Mouse (Mus musculus): Measurements from ENCODE around the gene Plin5. TPM values are rescaled to one million over a fixed set of nuclear protein-coding genes. Genes with fewer than 3 reads are reported as not detected.
A peak's percentile ranks its signal among the peaks of the same experiment; 100 is the strongest.
"Not testable (repeated sequence)": the region's sequence is repeated elsewhere in the genome, so short reads cannot be mapped to it uniquely, and the experiment has no call there.

Gene Plin5
- polyA plus RNA-seq, 1 experiment: not detected

DNA sequence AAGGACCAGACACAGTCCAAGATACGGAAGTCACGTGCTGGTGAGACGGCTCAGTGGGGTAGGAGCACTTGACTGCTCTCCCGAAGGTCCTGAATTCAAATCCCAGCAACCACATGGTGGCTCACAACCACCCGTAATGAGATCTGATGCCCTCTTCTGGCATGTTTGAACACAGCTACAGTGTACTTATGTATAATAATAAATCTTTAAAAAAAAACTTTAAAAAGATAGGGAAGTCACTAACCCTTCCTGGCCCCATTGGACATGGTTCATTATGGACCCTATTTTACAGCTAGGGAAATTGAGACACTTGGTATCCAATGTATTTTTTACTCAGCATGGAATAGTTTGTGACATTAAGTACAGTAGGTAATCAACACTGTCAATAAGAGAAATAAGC lies 39.9 kb downstream of the Plin5 start:
- Histone ChIP-seq H3K27ac (ENCODE audit: insufficient read depth, low read length) (no peak overlapping the region), H3K4me3 (ENCODE audit: insufficient read depth, low read length) (no peak overlapping the region), H3K4me1 (ENCODE audit: control insufficient read depth, insufficient read depth, low read length) (peaks cover 7% of the 10 kb centered on the region)
- TF ChIP-seq POLR2A (IDR thresholded peaks at IDR 0.05; ENCODE audit: low read depth, low read length) (no peak), CTCF (IDR thresholded peaks at IDR 0.05; ENCODE audit: borderline replicate concordance, insufficient read depth, low read length) (no peak)

- TF ChIP-seq CTCF (IDR thresholded peaks at IDR 0.05; ENCODE audit: borderline replicate concordance, insufficient read depth, low read length): no peak
- TF ChIP-seq POLR2A (IDR thresholded peaks at IDR 0.05; ENCODE audit: low read depth, low read length): no peak; the same call in 1 of the 2 replicates
- Histone ChIP-seq H3K4me3 (ENCODE audit: insufficient read depth, low read length) (peak within 1 kb of the TSS; percentile 81), H3K4me1 (ENCODE audit: control insufficient read depth, insufficient read depth, low read length) (peaks cover 7% of the 10 kb centered on the region), H3K27ac (ENCODE audit: insufficient read depth, low read length) (peak within 1 kb of the TSS; percentile 93)
These were observed 42.6 kb downstream of the Plin5 start, which contains the start of gene Ubxn6 for GRCm38 (mm10) chr17:56074827-56075208. Gene Ubxn6, minus strand, starts transcription at chr17:56075028.

GRCm38 (mm10) chr17:56074097-56074826 lies 43.1 kb downstream of the Plin5 start:
- peaks cover 7% of the 10 kb centered on the region for H3K4me1 ChIP-seq (ENCODE audit: control insufficient read depth, insufficient read depth, low read length)
- H3K27ac ChIP-seq (ENCODE audit: insufficient read depth, low read length): peak overlapping the region; percentile 93
- peak overlapping the region; percentile 81 for H3K4me3 ChIP-seq (ENCODE audit: insufficient read depth, low read length)
- no peak for TF ChIP-seq CTCF (IDR thresholded peaks at IDR 0.05; ENCODE audit: borderline replicate concordance, insufficient read depth, low read length)
- peak; percentile 30 for TF ChIP-seq POLR2A (IDR thresholded peaks at IDR 0.05; ENCODE audit: low read depth, low read length)

- H3K4me3 ChIP-seq (ENCODE audit: insufficient read depth, low read length): no peak overlapping the region
- TF ChIP-seq POLR2A (IDR thresholded peaks at IDR 0.05; ENCODE audit: low read depth, low read length): no peak
- TF ChIP-seq CTCF (IDR thresholded peaks at IDR 0.05; ENCODE audit: borderline replicate concordance, insufficient read depth, low read length): no peak
- H3K27ac ChIP-seq (ENCODE audit: insufficient read depth, low read length): no peak overlapping the region
- peaks cover 7% of the 10 kb centered on the region for H3K4me1 ChIP-seq (ENCODE audit: control insufficient read depth, insufficient read depth, low read length)
These were observed 45.2 kb downstream of the Plin5 start for GRCm38 (mm10) chr17:56072243-56072642.

DNA sequence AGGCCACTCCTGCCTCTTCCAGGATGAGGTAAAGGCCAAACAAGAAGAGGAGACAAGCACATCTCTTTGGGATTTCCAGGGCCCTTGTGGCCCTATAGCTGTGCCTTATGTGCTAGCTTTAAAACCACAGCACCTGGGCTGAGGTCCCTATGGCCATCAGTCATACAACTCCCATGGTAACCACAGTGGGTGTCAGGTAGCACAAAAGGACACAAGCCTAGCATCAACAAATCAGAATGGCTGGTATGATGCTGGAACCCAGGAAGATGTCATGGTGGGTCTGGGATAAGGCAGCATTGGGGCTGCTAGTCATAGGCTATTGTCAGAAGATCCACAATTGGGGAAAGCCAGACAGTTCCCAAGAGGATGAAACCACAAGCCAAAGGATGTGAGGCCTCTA lies 46.3 kb downstream of the Plin5 start:
- no peak overlapping the region for H3K4me3 ChIP-seq (ENCODE audit: insufficient read depth, low read length)
- TF ChIP-seq CTCF (IDR thresholded peaks at IDR 0.05; ENCODE audit: borderline replicate concordance, insufficient read depth, low read length): no peak
- TF ChIP-seq POLR2A (IDR thresholded peaks at IDR 0.05; ENCODE audit: low read depth, low read length): no peak
- no peak overlapping the region for H3K27ac ChIP-seq (ENCODE audit: insufficient read depth, low read length)
- H3K4me1 ChIP-seq (ENCODE audit: control insufficient read depth, insufficient read depth, low read length): peaks cover 7% of the 10 kb centered on the region

GRCm38 (mm10) chr17:56069066-56069465 lies 48.3 kb downstream of the Plin5 start:
- Histone ChIP-seq H3K4me1 (ENCODE audit: control insufficient read depth, insufficient read depth, low read length) (peaks cover 7% of the 10 kb centered on the region; the same call in 1 of the 2 replicates), H3K27ac (ENCODE audit: insufficient read depth, low read length) (no peak overlapping the region), H3K4me3 (ENCODE audit: insufficient read depth, low read length) (no peak overlapping the region)
- no peak for TF ChIP-seq CTCF (IDR thresholded peaks at IDR 0.05; ENCODE audit: borderline replicate concordance, insufficient read depth, low read length)
- TF ChIP-seq POLR2A (IDR thresholded peaks at IDR 0.05; ENCODE audit: low read depth, low read length): no peak

DNA sequence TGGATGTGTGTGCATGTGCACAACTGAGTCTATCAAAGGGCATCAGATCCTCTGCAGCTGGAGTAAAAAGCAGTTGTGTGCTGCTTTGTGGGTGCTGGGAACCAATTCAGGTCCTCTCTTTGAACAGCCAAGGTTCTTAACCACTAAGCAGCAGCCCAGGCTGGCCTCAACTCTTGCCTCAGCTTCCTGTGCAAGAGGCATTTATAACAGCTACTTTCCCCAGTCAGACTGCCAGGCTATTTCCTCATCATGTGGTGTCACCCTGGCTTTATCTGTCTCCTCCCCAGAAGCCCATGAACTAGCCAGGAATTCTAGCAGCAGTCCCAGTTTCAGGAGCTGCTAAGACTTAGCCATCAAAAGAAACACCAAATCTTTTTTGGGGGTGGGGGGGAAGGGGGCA lies 50.9 kb downstream of the Plin5 start:
- no peak overlapping the region for H3K27ac ChIP-seq (ENCODE audit: insufficient read depth, low read length)
- no peaks in the 10 kb centered on the region for H3K4me1 ChIP-seq (ENCODE audit: control insufficient read depth, insufficient read depth, low read length)
- TF ChIP-seq CTCF (IDR thresholded peaks at IDR 0.05; ENCODE audit: borderline replicate concordance, insufficient read depth, low read length) (no peak), POLR2A (IDR thresholded peaks at IDR 0.05; ENCODE audit: low read depth, low read length) (no peak)
- no peak overlapping the region for H3K4me3 ChIP-seq (ENCODE audit: insufficient read depth, low read length)

GRCm38 (mm10) chr17:56065715-56066114 lies 51.7 kb downstream of the Plin5 start:
- not testable (repeated sequence) for H3K27ac ChIP-seq (ENCODE audit: insufficient read depth, low read length); H3K4me3 ChIP-seq (ENCODE audit: insufficient read depth, low read length); H3K4me1 ChIP-seq (ENCODE audit: control insufficient read depth, insufficient read depth, low read length)

DNA sequence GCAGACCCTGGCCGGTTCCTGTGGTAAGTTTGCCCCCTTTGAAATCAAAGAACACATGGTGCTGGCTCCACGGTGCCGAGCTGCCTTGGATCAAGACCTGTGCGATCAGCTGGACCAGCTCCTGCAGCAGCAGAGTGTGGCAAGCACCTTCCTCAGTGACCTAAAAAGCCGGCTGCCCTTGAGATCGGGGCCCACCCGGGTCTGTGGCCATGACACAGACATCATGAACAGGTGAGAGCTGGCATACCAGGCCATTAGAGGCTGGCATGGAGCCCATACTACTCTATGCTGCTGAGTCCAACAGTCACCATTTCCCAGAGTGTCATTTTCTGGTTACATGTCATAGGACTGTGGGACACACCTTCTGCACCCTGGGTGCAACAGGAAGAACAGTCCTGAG lies 55.3 kb downstream of the Plin5 start:
- no peak overlapping the region for H3K27ac ChIP-seq (ENCODE audit: insufficient read depth, low read length)
- H3K4me3 ChIP-seq (ENCODE audit: insufficient read depth, low read length): no peak overlapping the region
- TF ChIP-seq CTCF (IDR thresholded peaks at IDR 0.05; ENCODE audit: borderline replicate concordance, insufficient read depth, low read length) (no peak), POLR2A (IDR thresholded peaks at IDR 0.05; ENCODE audit: low read depth, low read length) (no peak)
- no peaks in the 10 kb centered on the region for H3K4me1 ChIP-seq (ENCODE audit: control insufficient read depth, insufficient read depth, low read length)

Other genes with a start within 250 kb of the Plin5 start
- gene Zfp119a, start 238.7 kb downstream of the Plin5 start, polyA plus RNA-seq (2011; ENCODE audit: insufficient read length, low read depth, missing spikeins): 3.8 and 5.6 TPM in 2 replicates
- gene Zfp959, start 225.5 kb downstream of the Plin5 start, polyA plus RNA-seq (2011; ENCODE audit: insufficient read length, low read depth, missing spikeins): 5.8 and 10.1 TPM in 2 replicates
- 4.6 and 5.4 TPM in 2 replicates for gene Zfp119b, start 168.1 kb downstream of the Plin5 start, polyA plus RNA-seq (2011; ENCODE audit: insufficient read length, low read depth, missing spikeins)
- gene Ebi3, start 165.0 kb downstream of the Plin5 start, polyA plus RNA-seq (2011; ENCODE audit: insufficient read length, low read depth, missing spikeins): not detected in 2 replicates
- gene Yju2, start 158.5 kb downstream of the Plin5 start, polyA plus RNA-seq (2011; ENCODE audit: insufficient read length, low read depth, missing spikeins): 8.0 and 8.9 TPM in 2 replicates
- gene Shd, start 147.1 kb downstream of the Plin5 start, polyA plus RNA-seq (2011; ENCODE audit: insufficient read length, low read depth, missing spikeins): 0.39 TPM in 1 of 2 replicates, not detected in the other
- gene Fsd1, start 131.1 kb downstream of the Plin5 start, polyA plus RNA-seq (2011; ENCODE audit: insufficient read length, low read depth, missing spikeins): 5.9 and 9.5 TPM in 2 replicates
- 0.35 and 0.58 TPM in 2 replicates for gene Stap2, start 112.0 kb downstream of the Plin5 start, polyA plus RNA-seq (2011; ENCODE audit: insufficient read length, low read depth, missing spikeins)
- 45.3 and 51.1 TPM in 2 replicates for gene Mpnd, start 111.9 kb downstream of the Plin5 start, polyA plus RNA-seq (2011; ENCODE audit: insufficient read length, low read depth, missing spikeins)
- 89.5 and 105 TPM in 2 replicates for gene Sh3gl1, start 81.0 kb downstream of the Plin5 start, polyA plus RNA-seq (2011; ENCODE audit: insufficient read length, low read depth, missing spikeins)
- 13.3 and 13.9 TPM in 2 replicates for gene Chaf1a, start 77.2 kb downstream of the Plin5 start, polyA plus RNA-seq (2011; ENCODE audit: insufficient read length, low read depth, missing spikeins)
- 35.2 and 36.6 TPM in 2 replicates for gene Ubxn6, start 42.6 kb downstream of the Plin5 start, polyA plus RNA-seq (2011; ENCODE audit: insufficient read length, low read depth, missing spikeins)
- 55.0 and 57.9 TPM in 2 replicates for gene Hdgfl2, start 38.0 kb downstream of the Plin5 start, polyA plus RNA-seq (2011; ENCODE audit: insufficient read length, low read depth, missing spikeins)
- 0.14 and 0.70 TPM in 2 replicates for gene Plin4, start 7.8 kb downstream of the Plin5 start, polyA plus RNA-seq (2011; ENCODE audit: insufficient read length, low read depth, missing spikeins)
- not detected in 2 replicates for gene Lrg1, start 4.4 kb upstream of the Plin5 start, polyA plus RNA-seq (2011; ENCODE audit: insufficient read length, low read depth, missing spikeins)
- gene Sema6b, start 22.7 kb upstream of the Plin5 start, polyA plus RNA-seq (2011; ENCODE audit: insufficient read length, low read depth, missing spikeins): 0.21 and 0.52 TPM in 2 replicates
- gene Tnfaip8l1, start 44.9 kb upstream of the Plin5 start, polyA plus RNA-seq (2011; ENCODE audit: insufficient read length, low read depth, missing spikeins): 0.72 and 2.1 TPM in 2 replicates
- gene Mydgf, start 66.3 kb upstream of the Plin5 start, polyA plus RNA-seq (2011; ENCODE audit: insufficient read length, low read depth, missing spikeins): 55.2 and 63.0 TPM in 2 replicates
- gene Dpp9, start 101.3 kb upstream of the Plin5 start, polyA plus RNA-seq (2011; ENCODE audit: insufficient read length, low read depth, missing spikeins): 27.8 and 28.8 TPM in 2 replicates
- gene Fem1a, start 139.2 kb upstream of the Plin5 start, polyA plus RNA-seq (2011; ENCODE audit: insufficient read length, low read depth, missing spikeins): 9.7 and 10.6 TPM in 2 replicates
- gene Ticam1, start 159.2 kb upstream of the Plin5 start, polyA plus RNA-seq (2011; ENCODE audit: insufficient read length, low read depth, missing spikeins): 11.1 and 15.6 TPM in 2 replicates
- 37.4 and 41.2 TPM in 2 replicates for gene Plin3, start 175.3 kb upstream of the Plin5 start, polyA plus RNA-seq (2011; ENCODE audit: insufficient read length, low read depth, missing spikeins)
- gene Arrdc5, start 182.7 kb upstream of the Plin5 start, polyA plus RNA-seq (2011; ENCODE audit: insufficient read length, low read depth, missing spikeins): not detected in 2 replicates
- gene Uhrf1, start 185.7 kb upstream of the Plin5 start, polyA plus RNA-seq (2011; ENCODE audit: insufficient read length, low read depth, missing spikeins): 48.0 and 50.2 TPM in 2 replicates
- gene Kdm4b, start 208.5 kb upstream of the Plin5 start, polyA plus RNA-seq (2011; ENCODE audit: insufficient read length, low read depth, missing spikeins): 21.8 and 30.8 TPM in 2 replicates

All from embryonic fibroblast, embryonic 13.5 days (primary cell).